Mouse (Mus musculus) stomach, postnatal 0 days (tissue): ENCODE results near the gene Mrpl46.
A peak's percentile ranks its signal among the peaks of the same experiment; 100 is the strongest.

Source experiments
- CTCF ChIP-seq: IDR thresholded peaks from 2 replicates; pipeline ENCODE4 v1.5.1; 2016; ENCODE audit warnings: antibody characterized with exemption, low read depth, mild to moderate bottlenecking, moderate library complexity
- EP300 ChIP-seq: optimal IDR thresholded peaks from 2 replicates; pipeline ENCODE3; 2016; ENCODE audit warnings: antibody characterized with exemption

- peak; percentile 91 for TF ChIP-seq CTCF
- TF ChIP-seq EP300: no peak
Measured at GRCm38 (mm10) chr7:78766019-78766683, 17.2 kb downstream of the Mrpl46 start.
